Mouse (Mus musculus) inflammation-experienced regulatory T-cells, adult 6 months (primary cell): ENCODE results near the gene Rcor3. TPM values are rescaled to one million over a fixed set of nuclear protein-coding genes. Genes with fewer than 3 reads are reported as not detected.

Source experiments
- ATAC-seq: one replicate; pipeline ENCODE4 v1.8.0; 2017
- polyA plus RNA-seq, 3 experiments: library from polyadenylated mRNA; unstranded; fragments of 100-300 nt; shearing (Covaris generic); gene quantifications; one replicate each; pipeline ENCODE4 v1.2.1; 2017

The Rcor3 gene
- 10 to 100 TPM; 10.9 to 19.9 (median 14.6) TPM for polyA plus RNA-seq

DNA sequence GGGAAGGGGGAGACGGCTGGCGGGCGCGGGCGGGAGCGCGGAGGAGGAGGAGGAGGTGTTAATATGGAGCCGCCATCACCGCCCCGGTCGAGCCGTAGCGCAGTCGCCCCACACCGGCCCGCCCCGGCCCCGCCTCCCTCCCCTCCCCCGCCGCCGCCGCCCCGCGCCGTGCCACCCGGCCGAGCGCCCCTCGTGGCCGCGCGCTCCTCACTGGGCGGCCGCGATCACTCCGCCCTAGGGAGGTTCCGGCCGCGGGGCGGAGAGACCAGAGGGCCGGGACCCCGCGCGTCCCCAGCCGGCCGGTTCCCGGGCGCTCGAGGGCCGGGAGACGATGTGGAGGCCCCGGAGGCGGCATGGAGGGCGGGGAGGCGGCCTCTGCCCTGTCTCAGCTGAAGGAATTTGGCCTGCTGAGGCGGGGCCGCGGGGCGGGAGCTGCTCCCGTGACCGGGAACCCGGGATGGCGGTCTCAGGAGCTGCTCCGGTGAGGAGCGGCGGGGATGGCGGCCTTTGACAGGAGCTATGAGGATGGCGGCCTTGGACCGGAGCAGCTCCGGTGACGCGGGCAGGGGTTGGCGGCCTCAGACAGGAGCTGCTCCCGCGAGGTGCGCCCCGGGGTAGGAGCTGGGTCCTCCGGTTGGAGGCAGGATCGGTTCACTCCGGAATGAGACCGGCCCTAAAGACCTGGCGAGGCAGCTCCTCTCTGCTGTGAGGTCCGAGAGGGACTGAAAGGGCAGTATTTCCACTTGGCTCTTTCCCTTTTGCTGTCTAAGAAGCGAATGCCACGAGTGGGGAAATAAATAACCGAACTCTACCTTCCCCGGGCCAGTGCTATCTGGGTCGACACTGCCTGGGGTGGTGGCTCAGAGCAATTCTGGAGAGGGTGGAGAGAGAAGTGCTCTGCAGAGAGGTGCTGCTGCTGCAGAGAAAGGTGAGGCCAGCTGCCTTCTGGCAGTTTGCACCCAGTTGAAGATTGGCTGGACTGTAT, at the start of gene Rcor3:
Rcor3 (minus strand) TSS at position 137 of the 985 bp plus-strand sequence.
- ATAC-seq = peak; percentile 47

DNA sequence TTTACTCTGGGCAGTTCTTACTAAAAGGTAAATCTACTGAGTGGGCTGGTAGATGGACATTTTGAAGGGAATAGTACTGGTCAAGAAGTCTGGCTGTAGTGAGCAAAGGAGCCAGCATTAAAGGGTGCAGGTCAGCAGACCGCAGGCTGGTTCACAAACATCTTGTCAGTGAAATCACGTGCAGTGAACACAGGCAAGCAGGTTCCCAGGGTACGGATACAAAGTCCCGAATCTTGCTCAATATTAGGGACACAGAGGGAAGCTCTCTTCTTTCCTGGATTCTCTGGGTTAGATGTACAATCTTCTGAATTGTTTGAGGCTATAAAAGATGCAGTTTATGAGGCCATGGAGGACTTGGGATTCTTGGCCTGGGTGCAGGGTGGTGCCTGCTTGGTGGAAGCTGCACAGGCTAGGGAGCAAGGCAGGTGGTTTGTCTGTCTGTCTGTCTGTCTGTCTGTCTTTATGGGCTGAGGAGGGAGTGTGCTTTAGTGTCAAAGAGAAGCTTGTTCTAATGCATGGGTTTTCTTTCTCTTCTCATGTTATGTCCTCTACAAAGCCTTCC, 43.9 kb upstream of the Rcor3 start:
- no peak for ATAC-seq

DNA sequence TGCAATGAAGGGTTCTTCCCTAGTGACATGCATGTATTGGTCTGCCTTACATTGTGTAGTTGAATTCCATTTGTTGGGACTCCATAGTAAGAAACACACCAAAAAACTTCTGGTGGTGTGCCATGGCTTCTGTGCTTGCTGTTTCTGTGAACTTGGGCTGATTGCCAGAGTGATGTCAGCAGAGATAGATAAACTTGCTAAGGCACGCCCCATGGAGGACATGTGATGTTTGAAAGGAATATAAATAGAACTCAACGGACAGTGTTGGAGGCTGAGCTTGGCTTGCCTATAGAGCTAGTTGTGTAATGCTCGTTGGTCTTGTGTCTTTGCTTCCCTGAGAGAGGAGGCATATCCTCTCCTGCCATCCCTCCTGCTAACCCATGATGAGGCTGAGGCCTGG, 42.0 kb upstream of the Rcor3 start:
- no peak for ATAC-seq

DNA sequence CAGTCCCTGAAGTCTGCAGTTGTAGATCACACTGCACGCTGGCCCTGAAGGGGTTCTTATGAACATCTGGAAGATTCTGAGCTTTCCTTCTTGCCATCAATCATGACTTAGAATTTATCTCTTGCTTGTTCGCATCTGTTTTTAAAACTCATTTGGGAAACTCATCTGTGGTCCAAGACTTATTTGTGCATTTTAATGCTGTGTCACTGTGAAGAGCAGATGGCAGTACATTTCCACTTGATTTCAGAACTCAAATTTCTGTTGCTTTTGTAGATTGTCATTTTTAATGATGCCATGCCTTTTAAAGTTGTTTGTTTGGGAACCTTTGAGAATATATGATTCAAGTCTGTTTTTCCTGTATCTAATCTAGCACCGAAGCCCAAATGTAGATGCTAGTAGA, 33.6 kb upstream of the Rcor3 start:
- ATAC-seq = no peak

DNA sequence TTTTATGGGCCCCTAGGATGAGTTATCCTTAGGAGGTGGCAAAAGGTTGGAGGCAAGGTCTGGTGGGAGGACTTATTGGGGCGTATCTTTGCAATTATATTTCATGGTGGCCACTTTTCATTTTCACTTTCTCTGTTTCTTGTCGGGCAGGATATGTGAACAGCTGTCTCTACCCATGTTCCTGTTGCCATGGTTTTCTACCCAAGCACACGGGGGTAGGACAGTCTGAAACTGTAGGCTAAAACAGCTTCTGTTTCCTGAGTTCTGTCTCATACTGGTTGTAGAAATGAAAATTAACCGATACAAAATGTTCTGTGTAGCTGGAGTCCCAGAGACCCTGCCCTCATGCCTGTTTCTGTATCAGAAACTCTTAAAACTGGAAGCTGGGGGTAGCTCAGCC, 13.3 kb upstream of the Rcor3 start:
- no peak for ATAC-seq

DNA sequence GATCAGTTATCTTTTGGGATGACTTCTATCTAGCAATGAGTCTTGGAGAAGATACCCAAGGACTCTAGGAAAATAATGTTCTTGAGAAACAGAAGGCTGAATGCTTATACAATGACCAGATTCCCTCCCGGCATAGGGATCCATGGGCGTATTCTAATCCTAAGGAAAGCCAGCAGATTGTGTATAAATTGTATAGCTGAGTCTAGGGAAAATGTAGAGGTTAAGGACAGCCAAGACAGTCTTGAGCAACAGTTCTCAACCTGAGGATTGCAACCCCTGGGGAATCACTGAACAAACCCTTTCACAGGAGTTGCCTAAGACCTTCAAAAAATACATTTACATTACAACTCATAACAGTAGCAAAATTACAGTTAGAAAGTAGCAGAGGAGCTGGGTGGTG, 2.5 kb upstream of the Rcor3 start:
- ATAC-seq = no peak

DNA sequence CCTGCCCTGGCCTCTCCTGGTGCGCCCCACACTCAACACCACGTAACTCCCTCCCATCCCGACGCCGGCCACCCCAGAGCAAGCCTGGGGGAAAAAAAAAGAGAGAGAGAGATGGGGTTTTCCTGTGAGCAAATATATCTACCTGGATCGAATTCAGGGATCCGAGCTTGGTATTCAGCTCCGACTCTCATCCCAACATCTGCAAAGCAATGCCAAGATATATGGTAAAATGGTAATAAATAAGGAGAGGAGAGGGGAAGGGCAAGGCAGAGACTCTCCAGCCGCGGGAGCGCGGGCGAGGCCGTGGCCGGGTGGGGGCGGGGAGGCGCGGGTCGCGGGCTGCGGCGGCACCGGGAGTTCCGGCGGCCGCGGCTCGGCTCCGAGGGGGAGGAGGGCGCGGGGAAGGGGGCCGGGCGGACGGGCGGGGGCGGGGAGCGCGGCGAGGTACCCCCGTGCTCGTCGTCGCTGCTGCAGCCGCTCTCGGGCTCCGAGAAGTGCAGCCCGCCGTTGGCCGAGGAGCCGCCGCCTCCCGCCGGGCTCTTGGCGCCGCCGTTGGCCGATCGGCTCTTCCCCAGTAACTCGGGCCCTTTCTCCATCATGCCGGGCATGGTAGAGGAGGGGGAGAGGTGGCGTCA, 454 bp downstream of the Rcor3 start:
- ATAC-seq = no peak

DNA sequence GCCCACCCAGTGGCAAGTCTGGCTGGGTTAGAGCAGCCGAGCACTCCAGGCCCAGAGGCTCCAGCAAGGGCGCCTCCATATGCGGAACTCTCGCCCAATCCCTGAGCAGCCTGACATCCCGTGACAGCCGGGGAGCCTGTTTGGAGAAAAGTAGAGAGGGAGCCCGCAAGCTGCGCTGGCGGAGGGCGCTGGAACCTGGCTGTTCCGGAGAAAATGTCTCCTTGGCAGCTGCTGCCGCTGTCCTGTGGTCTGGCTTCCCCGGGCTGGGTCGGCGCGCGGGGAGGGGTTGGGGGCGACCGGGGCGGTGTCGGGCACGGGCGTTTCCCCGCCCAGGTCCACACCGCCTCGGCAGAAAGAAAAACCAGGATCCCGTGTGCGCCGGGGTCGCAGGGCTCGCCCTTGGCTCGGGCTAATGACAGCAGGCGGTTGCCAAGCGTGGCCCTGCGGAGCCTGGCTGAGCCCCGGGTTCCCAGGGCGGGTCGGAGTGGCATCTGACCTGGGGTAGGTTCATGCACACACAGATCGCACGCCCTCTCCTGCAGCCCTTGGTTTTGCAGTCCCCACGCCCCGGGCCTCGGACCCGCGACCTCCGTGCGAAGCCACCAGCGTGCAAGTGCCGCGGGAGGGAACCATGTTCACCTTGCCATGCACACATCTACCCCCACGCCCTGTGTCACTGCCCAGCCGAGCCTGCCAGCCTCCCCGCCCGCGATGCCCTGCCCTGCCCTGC, 1.1 kb downstream of the Rcor3 start:
- peak; percentile 71 for ATAC-seq

DNA sequence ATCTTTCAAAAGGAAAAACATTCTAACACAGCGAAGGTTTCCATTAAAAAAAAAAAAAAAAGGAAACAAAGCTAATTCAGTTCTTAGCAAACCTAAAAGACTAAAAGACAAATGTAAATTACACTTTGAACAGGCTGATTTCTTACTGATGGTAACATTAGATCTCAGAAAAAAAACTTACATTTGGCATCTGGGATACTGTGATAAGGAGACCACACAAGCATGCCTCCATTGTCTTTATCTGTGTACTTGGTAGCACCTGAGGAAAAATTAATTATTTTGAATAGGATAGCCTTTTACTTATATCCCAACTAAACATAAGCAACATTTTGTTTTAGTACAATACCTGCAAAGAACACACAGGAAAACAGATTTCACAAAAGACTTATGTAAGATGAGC, 7.7 kb downstream of the Rcor3 start:
- no peak for ATAC-seq

DNA sequence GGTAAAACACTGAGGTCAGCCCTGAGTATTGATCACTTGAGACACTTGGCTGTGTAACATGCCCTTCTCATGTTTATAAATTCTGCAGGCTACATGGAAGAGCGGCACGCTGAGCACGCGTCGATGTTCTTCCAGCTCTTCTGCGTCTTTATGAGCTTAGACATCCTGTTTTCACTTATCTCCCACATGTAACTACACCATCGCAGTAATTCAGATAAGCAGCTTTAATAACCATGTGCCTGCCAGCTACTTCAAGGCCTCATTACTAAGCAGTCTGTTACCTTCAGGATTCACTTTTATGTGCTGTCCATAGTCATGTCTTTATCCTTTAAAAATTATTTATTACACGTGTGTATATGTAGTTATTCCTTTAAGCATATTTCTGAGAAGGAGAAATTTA, 9.5 kb downstream of the Rcor3 start:
- no peak for ATAC-seq

DNA sequence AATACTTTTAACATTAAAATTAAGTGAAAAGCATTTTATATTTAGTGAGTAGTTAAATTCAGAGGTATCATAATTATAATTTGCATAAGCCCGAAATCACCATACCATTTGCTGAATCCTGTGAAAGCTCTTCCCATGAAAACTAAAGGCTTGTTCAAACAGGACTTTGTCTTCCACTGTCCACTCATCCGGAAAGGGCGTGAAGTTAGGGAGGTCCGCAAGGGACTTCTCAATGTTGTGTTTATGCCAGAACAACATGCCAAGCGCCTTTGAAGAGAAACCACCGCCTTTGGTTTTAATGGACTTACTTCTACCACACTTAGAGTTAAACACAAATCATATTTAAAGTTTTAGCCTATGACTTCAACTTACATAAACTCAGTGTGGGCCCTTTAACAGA, 12.1 kb downstream of the Rcor3 start:
- no peak for ATAC-seq

DNA sequence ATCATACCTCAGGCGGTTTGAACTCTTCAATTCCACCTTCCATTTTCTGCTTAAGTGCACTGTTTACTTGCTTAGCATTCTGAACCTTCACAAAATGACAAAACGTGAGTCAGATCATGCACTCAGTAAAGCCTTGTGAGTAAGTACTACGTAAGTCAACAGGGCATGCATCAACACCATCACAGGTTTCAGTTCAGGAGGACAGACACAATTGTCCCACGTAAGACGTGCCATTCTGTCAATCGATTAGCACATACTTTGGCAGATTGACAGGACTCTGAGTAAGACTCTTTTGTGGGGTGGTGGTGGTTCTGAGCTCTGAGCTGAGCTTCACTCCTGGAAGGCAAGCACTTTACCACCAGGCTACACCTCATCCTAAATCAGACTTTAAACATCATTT, 21.6 kb downstream of the Rcor3 start:
- ATAC-seq = no peak

DNA sequence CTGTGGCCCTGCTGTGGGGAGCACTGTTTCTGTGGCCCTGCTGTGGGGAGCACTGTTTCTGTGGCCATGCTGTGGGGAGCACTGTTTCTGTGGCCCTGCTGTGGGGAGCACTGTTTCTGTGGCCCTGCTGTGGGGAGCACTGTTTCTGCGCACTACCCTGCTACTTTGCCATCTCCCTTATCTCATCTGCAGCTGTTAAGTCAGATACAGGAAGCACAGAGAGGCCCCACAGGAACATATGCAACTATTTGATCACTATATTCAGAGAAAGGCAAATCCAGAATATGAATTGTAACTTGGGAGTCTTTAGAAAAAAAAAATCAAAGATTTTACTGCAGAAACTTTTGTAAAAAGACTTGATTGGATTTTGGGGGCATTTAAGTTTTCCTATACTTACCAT, 22.5 kb downstream of the Rcor3 start:
- no peak for ATAC-seq

DNA sequence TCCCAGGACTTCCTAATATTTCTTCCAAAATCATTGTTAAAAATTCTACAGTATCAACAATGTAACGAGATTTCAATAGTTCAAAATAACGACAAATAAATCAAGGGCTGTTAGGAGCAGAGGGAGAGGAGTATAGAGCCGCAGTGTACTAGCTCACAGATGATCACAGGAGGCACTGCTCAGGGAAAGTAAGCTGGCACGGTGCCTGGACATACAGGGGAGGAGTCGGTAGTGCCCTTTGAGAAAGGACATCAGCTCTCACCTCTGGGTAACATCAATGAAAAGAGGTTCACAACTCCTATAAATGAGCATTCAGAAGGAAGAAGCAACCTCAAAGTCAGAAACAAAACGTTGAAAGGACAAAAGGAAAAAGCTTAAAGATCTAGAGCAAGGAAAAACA, 28.7 kb downstream of the Rcor3 start:
- ATAC-seq = no peak

DNA sequence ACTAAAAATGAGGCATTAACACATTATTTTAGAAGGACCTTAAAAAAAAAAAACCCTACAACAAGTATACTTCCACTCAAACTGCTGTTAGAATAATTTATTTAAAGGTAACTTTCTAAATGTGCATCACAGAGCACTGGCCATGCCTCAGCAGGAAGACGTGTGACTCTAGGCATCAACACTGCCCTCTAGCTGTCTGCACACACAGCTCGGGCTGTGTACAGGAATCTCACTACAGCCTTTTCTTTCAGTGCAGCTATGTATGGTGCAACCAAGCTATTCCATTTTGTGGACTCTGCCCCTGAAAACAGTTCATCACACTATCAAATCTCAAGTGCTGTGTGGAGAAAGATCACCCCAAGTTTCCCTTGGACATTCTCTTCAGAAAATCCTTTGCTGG, 30.5 kb downstream of the Rcor3 start:
- peak; percentile 86 for ATAC-seq

DNA sequence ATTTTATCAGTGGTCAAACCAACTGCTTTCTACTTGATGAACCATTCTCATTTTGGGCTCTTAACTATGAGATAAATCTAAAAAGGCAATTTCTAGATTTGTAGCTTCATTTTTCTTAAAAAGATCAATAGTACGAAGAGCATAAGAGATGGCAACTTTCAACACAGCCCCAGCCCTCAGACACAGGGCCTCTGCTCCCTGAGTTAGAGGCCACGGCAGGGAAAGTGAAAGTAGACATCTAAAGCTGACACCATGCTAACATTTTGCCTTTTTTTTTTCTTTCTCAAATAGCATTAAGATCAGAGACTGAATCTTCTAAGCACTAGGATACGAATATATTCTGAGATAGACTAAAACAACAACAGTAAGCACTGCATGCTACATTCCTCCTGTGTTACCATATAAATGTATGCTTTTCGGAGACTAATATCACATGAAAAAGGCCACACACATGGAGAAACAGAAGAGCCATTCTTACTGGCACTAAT, 31.9 kb downstream of the Rcor3 start:
- ATAC-seq = peak; percentile 75

DNA sequence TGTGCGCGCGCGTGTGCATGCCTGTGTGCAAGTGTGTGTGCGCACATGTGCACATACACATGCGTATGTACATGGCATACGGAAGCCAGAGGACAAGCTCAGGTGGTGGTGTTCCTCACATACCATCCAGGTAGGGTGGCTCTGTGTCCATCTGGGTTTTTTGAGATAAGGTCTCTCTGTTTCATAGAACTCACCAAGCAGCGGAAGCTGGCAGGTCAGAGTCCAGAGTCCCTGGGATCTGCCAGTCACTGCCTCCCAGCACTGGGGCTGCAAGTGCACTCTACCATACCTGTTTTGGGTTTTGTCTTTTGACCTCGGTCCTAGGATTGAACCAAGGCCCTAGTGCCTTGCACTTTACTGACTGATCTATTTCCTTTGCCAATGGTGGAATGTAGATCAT, 33.8 kb downstream of the Rcor3 start:
- ATAC-seq = no peak

DNA sequence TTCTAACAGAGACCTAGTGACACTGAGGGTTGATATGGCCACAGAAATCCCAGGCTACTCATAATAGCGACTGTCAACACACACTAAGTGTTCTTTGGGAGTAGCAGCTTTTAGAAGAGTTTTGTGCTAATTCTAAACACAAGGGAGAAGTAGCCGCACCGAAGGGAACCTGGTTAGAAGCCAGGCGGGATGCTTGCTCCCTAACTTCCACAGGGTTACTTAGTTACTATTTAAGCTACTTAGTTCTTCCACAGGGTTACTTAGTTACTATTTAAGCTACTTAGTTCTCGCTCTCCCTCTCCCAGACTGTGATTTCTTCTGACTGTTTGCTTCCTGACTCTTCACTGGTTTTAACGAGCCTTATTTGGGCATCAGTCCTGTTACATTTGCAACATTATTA, 34.7 kb downstream of the Rcor3 start:
- ATAC-seq = no peak

DNA sequence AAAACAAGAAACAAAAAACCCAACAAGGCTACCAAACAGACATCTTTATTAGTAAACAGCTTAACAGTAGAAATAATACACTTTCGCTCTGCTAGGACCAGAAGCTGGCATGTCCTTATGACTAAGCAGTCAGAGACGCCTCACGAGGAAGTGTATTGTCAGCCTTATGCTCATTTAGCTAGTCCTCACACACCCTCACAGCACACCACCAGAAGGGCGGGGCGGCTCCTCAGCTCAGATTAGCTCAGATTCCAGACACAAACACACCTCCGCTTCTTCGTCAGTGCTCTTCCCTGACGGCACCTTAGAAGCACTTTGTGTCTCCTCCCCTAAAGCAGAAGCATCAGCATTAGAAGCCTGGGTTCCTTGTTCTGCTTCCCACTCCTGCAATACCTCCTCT, 36.5 kb downstream of the Rcor3 start:
- ATAC-seq = no peak

DNA sequence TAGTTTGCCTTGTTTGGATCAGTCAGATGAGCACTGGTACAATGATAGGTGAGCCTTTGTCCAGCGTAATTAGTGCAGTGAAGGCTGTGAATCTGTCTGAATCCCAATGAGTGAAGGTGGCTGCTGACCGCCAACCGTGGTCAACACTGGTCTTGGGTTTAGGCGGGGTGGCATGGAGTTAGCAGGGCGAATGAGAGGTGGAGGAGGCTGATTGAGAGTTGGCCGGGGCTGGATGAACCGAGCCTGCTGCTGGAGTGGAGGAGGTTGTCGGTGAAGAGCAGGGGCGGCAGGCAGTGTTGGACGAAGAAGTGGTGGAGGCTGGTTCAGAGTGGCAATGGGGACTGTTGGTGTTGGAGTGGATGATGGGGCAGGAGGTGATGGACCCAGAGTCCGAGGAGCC, 37.1 kb downstream of the Rcor3 start:
- no peak for ATAC-seq

DNA sequence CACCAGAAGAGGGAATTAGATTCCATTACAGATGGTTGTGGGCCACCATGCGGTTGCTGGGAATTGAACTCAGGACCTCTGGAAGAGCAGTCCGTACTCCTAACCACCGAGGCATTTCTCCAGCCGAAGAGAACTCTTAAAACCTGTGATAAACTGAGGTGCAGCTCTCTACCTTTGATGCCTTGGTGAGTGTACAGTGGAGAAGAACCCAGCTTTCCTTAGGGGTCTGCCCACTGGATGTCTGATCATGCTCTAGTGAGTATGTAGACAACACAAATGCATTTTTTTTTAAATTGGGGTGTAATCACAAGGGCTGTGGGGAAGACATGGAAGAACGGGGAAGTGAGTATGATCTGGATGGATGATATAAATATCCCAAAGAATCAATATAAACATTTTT, 42.2 kb downstream of the Rcor3 start:
- no peak for ATAC-seq

DNA sequence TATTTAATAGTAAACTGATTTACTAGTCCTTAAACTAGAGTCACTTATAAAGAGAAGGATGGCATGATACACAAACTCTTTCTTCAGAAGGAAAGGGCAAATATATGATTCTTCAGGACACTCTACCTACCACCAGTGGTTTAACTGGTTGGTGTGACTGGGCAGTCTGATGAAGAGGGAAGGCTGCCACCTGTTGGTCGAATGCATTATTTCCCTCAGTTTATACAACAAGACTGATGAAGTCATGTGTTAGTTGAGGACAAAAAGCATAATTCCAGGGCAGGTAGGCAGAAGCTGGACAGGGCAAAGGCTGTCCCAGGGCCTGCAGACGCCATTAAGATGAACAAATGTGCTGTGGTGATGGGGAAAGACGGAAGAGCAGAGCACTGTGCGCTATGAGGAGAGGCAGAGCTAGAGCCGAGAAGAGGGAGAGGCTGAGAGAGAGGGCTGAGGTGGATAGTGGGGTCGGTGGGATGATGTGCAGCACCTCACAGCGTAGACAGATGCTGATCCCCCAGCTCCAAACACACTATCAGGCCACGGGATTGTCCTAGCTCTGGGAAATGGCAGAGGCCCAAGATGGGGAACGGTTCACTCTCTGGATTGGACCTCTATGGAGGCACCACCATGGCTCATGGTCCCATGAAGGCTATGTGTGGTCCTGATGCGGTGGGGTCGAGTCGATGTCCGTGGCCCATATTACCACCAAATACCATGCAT, 43.3 kb downstream of the Rcor3 start:
- no peak for ATAC-seq
